Mouse (Mus musculus) urinary bladder, adult 2 months (tissue): ENCODE results near the gene Epas1. TPM values are rescaled to one million over a fixed set of nuclear protein-coding genes. Genes with fewer than 3 reads are reported as not detected.

Experiments
- DNase-seq: peaks from one replicate; pipeline ENCODE4 v3.0.0; 2022; ENCODE audit warnings: low spot score
- polyA plus RNA-seq: library from polyadenylated mRNA; depleted of rRNA; stranded (reverse); fragments of >200 nt; gene quantifications from 2 replicates; pipeline ENCODE4 v1.2.3, GENCODE M21; 2012; rRNA removed

The Epas1 gene
- polyA plus RNA-seq, 1 experiment, result 21.4 TPM

- DNase-seq, result no peak
These were observed 74.1 kb downstream of the Epas1 start for GRCm38 (mm10) chr17:86827391-86828165.

- DNase-seq, result no peak
These were observed 75.0 kb downstream of the Epas1 start for GRCm38 (mm10) chr17:86828500-86828899.

DNA sequence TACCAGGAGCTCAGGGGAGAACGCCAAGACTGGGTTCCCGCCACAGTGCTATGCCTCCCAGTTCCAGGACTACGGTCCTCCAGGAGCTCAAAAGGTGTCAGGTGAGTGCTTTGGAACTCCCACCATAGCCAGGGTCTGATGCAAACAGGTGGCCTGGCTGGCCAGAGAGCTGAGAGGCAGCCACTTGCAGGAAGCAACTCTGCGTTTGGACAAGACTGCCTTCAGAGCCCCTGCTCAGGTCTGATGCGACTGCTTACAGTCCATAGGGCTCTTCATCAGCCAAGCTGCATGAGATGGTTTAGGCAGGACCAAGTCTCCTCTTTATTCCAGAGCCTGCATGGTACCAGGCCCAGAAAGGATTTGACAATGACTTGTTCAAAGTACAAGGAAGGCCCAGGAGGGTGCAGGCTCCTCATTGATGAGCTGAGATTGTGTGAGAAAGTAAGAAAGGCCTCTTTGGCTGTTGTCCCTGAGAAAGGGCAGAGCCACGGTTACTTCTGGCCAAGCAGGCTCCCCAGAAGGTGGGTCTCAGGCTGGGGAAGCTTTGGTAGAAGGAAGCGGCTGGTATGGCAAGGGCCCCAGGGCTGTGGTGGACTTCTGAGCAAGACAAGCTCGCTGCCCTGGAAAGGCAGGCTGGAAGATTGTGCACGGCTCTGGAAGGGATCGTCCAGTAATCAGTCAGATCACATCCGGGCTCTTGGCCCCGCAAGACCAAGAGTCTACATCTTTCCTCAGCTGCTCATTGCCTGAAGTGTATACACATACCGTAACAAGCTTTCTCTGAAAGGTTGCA, 76.1 kb downstream of the Epas1 start:
- no peak for DNase-seq

DNA sequence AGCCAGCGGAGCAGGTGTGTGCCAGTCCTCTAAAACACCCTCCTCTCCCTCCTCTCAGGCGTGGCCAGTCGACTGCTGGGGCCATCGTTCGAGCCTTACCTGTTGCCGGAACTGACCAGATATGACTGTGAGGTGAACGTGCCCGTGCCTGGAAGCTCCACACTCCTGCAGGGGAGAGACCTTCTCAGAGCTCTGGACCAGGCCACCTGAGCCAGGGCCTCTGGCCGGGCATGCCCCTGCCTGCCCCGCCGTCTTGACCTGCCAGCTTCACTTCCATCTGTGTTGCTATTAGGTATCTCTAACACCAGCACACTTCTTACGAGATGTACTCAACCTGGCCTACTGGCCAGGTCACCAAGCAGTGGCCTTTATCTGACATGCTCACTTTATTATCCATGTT, 77.4 kb downstream of the Epas1 start:
- peak; percentile 28 for DNase-seq

DNA sequence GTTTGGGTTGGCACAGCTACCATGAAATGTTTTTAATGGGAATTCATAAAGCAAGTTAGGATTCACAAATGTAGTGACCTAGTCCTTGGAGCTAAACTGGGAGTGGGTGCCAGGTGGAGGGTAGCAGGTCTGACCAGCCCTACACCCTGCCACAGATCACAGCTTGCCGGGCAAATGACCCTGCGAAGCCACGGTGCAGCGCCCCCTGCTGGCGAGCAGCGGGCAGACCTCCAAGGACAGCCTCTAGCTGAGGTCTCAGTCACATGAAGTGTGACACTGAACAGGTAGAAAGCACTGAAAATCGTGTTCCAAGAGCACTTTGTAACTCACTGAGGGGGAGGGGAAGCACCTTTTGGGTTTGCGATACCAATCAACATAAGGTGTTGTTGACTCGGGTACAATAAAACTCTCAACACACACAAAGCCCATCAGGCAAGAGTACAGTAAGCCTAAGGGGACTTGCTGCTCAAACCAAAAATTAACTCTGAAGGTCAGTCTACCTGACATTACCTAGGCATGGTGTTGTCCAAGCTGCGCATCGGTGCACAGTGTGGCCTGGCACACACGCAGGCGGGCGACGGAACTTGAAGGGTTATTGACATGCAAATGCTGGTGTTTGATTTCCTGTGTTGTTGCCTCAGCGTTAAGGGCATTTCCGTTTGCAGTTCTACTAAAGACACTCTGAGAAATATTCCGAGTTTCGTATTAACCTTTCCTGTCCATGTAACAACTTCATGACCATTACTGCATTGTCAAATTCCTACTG, 79.2 kb downstream of the Epas1 start:
- DNase-seq, result no peak

DNA sequence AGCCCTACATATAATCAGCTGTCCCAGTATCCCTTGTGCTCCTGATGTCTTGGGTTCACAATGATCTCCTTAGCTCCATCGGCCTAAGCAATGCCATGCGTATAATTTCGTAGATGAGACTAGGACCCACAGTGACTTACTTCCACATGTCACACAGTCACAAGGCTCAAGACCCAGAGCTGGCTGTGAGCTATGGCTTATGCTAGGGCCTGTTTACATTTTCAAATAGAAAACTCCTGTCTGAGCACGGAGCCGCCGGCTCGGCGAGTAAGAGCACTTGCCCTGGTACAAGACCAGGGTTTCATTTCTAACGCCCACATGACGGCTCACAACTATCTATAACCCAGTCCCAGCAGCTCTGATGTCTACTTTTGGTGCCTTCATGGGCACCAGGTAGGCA, 80.4 kb downstream of the Epas1 start:
- DNase-seq, result no peak

- DNase-seq, result no peak
These were observed 85.8 kb downstream of the Epas1 start for GRCm38 (mm10) chr17:86839308-86839707.

- no peak for DNase-seq
These were observed 97.3 kb downstream of the Epas1 start for GRCm38 (mm10) chr17:86850700-86851337.

- DNase-seq, result no peak
These were observed 98.3 kb downstream of the Epas1 start for GRCm38 (mm10) chr17:86851782-86852181.

- DNase-seq, result no peak
These were observed 99.1 kb downstream of the Epas1 start for GRCm38 (mm10) chr17:86852591-86853031.

- DNase-seq, result no peak
These were observed 117.1 kb downstream of the Epas1 start for GRCm38 (mm10) chr17:86870586-86870985.

DNA sequence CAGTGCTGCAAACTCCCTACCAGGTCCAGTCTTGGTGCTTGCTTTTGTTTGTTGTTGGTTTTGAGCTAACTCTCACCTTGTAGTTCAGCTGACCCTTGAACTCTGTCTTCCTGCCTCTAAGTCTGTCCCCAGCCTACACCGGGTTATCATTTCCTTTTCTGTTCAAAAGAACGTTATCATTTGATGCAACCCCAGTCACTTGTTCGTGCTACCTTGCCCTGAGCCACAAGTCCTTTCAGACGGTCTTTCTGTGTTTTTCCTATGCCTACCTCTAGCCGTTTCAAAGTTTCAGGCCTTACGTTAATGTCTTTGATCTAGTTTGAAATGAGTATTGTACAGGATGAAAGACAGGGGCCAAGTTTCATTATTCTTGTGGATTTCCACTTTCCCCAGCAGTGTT, 119.1 kb downstream of the Epas1 start:
- no peak for DNase-seq

GRCm38 (mm10) chr17:86876940-86877339, 123.4 kb downstream of the Epas1 start:
- DNase-seq, result no peak

- DNase-seq, result no peak
These were observed 124.2 kb downstream of the Epas1 start for GRCm38 (mm10) chr17:86877747-86878146.

DNA sequence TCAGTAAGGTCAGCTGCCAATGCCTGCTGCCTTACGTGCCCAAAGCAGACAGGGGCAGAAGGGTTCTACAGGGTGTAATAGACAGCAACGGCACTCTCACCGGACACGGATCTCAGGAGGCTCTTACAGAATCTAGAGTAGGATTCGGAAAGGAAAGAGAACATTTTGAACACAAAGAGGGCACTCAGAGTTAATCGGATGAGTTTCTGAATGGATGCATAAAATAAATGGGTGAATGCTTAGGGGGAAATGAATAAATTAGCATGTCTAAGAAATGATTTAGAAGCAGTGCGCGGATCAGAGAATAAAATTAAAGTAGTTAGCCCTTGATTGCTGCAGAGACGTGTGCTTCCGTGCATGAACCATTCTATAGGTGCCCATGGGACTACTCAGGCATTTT, 126.6 kb downstream of the Epas1 start:
- no peak for DNase-seq

GRCm38 (mm10) chr17:86880461-86881044, 127.1 kb downstream of the Epas1 start:
- no peak for DNase-seq

Other genes with a start within 250 kb of the Epas1 start
- gene Gm10309, start 248.5 kb upstream of the Epas1 start, polyA plus RNA-seq, result 0.14 and 0.24 TPM in 2 replicates
- not detected in 2 replicates for gene Tmem247, start 163.6 kb downstream of the Epas1 start, polyA plus RNA-seq
- not detected in 2 replicates for gene Atp6v1e2, start 194.2 kb downstream of the Epas1 start, polyA plus RNA-seq
- gene Rhoq, start 209.4 kb downstream of the Epas1 start, polyA plus RNA-seq, result 43.4 and 52.5 TPM in 2 replicates